Mouse (Mus musculus): ENCODE results near the gene Fto. TPM values are rescaled to one million over a fixed set of nuclear protein-coding genes. Genes with fewer than 3 reads are reported as not detected.

Fto gene
- total RNA-seq, 2 experiments from 2014 or later = 13.8 to 33.6 TPM

- no peak for ATAC-seq (ENCODE audit: poor library complexity, severe bottlenecking)
Observed at GRCm38 (mm10) chr8:91552635-91553034, 239.3 kb downstream of the Fto start.

DNA sequence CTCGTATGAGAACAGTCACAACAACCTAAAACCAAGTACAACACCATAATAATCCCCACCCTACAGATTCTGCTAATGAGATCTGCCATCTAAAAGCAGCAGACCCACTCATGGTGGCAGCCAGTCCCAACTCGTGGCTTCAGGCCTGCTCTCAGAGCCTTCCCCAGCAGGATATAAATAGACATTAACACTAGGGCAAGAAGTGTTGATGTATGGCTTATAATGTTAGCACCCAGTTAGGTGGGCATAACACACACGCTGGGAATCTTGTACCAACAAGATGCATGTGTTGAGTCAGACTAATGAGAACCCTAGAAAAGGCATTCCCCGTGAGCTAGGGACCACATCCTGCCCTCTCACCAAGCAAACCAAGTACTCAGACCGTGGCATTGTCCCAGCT is 240.1 kb downstream of the Fto start:
- ATAC-seq (ENCODE audit: poor library complexity, severe bottlenecking) = no peak

DNA sequence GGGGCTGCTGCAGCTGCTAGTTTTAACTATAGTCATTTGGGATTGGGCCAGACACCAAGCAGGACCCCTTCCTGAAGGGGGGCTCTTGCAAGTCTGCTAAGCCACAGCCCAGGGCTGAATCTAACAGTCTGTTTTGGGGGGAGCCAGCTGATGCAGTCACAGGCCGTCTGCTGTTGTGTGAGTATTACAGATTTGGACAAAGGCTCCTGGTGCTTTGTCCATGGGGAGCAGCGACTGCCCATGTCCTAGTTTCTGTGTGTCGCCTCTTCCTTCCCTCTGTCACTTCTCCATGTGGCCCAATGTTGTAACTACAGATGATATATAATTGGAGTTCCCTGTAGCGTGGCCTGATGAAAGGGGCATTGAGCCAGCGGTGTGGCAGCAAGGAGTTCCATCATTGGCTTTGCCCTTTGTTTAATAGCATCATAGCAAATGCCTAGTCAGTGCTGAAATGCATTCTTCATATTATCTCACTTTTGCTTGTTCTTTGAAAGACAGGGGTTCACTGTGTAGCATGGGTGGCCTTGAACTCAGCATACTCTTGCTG is 243.8 kb downstream of the Fto start:
- ATAC-seq (ENCODE audit: poor library complexity, severe bottlenecking) = no peak

DNA sequence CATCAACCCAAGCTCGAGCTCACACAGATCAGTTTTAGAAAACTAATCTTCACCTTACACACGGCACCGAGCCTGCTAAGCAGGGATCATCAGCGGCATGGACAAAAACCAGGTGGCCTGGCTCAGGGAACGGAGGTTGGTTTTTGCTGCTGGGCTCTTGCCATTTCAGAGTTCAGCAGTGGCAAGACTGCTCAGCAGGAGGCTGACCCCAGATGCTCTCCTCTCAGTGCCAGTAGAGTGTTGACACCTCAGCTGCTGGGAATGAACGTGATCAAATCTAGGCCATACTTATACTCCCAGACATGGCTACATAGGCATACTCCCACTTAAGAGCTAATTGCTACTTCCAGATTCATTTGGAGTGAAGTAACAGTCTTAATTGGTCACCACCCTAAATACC is 245.1 kb downstream of the Fto start:
- no peak for ATAC-seq (ENCODE audit: poor library complexity, severe bottlenecking)

GRCm38 (mm10) chr8:91560017-91560591 is 246.8 kb downstream of the Fto start:
- no peak for ATAC-seq (ENCODE audit: poor library complexity, severe bottlenecking)

DNA sequence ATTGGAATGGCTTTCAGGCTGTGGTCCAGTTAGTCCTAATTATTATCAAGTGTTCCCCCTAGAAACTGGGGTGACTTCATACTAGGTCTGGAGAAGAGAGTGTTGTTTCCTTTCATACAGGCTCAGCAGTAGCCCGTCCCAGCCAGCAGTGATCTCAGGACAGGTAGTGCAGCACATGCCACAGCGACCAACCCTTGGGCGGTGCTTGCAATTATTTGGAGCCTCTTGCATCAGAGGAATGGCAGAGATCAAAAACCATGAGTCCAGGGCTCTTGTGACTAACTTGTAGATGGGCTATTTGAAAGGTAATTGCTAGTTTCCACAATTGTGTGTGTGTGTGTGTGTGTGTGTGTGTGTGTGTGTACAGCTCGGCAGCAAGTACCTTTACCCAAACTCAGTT is 247.9 kb downstream of the Fto start:
- ATAC-seq (ENCODE audit: poor library complexity, severe bottlenecking) = no peak

DNA sequence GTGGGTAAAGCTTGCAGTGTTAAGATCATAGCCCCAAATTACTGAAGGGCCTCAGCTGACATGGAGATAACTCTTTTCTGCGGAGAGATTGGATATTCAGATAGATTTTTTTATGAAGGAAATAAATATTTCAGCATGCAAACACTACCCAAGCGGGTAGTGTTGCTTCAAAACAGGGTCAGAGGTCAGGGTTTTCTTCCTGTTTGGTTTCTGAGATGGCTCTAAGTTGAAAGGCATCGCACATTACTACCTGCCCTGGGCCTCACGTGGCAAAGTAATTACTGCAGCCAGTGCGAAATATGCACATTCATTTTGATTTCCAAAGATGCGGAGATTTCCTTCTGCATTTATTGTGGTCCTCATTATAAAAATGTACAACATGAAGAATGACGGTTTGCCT is 249.3 kb downstream of the Fto start:
- ATAC-seq (ENCODE audit: poor library complexity, severe bottlenecking) = 0 out of 2 replicates have a peak, but pooled peaks have one; percentile 43

GRCm38 (mm10) chr8:91563326-91563725 is 250.0 kb downstream of the Fto start:
- no peak for ATAC-seq (ENCODE audit: poor library complexity, severe bottlenecking)

DNA sequence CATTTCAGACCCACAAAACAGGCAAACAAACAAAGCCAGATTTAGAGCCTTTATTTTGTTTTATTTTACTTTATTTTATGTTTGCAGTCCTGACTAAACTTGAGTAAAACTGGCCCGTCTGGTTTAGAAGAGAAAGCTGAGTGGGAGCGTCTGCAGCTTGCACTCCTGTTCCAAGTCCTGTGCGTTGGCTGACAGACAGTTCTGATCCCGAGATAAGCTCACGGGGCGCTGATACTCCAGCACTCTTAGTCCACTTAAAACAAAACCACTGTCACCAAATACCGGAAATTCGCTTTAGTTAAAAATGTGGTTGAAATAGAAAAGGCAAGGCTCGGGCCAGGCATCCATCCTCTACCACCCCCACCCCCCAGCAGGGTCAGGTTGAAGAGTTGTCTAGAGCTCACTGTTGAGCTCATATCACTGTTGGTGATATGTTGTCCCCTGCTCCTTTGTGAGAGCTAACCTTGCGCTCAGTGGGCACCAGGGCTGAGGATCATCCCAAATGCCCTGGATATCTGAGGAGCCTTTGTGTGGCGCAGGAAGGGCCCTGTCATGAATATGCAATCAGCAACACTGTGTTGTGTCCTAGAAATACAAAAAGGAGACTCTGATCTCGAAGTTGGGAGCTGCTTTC is 252.7 kb downstream of the Fto start:
- ATAC-seq (ENCODE audit: poor library complexity, severe bottlenecking) = no peak

- ATAC-seq (ENCODE audit: poor library complexity, severe bottlenecking) = no peak
Observed at GRCm38 (mm10) chr8:91566503-91566869, 253.2 kb downstream of the Fto start.

GRCm38 (mm10) chr8:91569874-91570273 is 256.5 kb downstream of the Fto start:
- no peak for ATAC-seq (ENCODE audit: poor library complexity, severe bottlenecking)

GRCm38 (mm10) chr8:91570809-91571208 is 257.5 kb downstream of the Fto start:
- ATAC-seq (ENCODE audit: poor library complexity, severe bottlenecking) = no peak

- ATAC-seq (ENCODE audit: poor library complexity, severe bottlenecking) = no peak
Observed at GRCm38 (mm10) chr8:91571978-91572377, 258.7 kb downstream of the Fto start.

GRCm38 (mm10) chr8:91572630-91573029 is 259.3 kb downstream of the Fto start:
- ATAC-seq (ENCODE audit: poor library complexity, severe bottlenecking) = no peak

DNA sequence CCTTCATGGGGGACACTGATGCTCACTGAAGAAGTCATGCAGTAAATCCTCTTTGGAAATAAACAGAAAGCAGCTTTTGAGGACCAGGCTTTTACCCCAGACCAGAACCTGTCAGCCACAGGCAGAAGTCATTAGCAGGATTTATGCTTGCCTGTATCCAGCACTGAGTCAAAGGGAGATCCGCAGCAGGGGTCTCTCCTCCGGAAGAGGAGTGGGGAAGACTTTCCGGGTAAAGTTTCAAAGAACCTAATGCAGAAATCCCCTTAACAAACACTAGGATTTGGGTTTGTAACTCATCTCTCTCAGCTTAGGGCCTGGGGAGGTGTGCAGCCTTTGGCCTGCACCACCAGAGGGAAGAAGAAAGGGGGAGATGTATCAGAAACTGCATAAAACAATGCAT is 262.3 kb downstream of the Fto start:
- ATAC-seq (ENCODE audit: poor library complexity, severe bottlenecking) = no peak

DNA sequence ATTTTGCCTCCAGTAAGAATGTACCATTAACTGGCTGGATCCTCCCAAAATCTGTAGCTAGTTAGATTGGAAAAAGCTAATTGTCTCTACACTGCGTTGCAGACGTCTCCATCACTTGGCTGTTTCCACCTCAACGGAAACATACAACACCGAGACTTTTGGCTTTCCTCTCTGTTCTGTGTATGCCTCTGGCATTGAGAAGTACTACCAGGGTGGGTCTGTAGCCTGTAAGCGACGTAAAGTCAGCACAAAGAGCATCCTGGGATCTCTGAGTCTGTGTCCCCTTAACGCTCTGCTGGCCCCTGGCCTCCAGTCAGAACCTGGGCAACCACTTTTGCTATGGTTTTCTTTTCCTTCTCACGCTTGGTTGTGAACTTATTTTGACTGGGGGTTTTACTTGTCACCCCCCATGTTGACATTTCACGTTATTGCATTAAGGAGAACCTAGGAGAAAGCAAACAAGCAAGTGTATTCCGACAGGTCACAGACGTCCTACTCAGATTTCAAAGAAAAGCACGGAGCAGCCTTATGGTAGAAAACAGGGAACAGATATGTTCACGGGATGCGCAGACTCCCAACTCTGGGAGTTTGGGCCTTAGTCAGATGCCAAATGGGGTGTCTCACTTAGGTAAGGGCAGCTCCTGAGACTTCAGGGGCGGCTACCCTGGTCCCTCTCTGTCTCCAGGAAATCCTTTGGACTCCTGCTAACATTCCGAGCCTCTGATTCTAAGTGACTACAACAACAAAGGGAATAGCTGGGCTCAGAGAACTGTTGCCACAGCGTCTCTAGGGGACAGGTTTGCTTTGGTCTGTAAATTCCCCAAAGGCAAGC is 263.0 kb downstream of the Fto start:
- ATAC-seq (ENCODE audit: poor library complexity, severe bottlenecking) = no peak

DNA sequence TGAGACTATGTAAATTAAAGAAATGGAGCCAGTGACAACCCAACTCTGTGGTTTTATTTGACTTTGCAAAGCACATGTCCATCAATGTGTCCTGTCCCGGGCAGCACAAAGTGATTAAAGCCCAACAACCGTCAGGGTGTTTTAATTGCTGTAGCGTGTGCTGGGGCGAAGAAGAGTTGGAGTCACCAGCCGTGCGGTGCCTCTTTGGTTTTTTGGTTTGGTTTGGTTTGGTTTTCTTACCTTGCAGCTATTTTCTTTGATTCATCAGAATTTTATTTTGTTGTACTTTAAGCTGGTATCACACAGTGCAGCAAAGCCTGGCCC is 263.6 kb downstream of the Fto start:
- ATAC-seq (ENCODE audit: poor library complexity, severe bottlenecking) = no peak

DNA sequence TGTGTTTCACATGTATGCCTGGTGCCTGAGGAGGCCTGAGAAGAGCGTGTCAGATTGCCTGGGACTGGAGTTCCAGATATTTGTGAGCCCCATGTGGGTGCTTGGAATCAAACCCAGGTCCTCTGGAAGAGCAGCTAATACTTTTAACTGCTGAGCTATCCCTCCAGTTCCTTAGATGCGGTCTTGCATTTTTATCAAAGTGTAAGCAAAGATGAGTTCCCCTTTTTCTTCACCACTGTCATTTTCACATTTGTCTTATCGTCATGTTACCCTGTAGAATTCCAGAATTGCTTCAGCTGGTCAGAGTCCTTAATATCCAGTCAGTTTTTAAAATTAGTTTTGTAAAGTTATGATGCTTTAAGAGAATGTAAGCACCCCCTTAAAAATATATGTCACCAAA is 264.3 kb downstream of the Fto start:
- no peak for ATAC-seq (ENCODE audit: poor library complexity, severe bottlenecking)

DNA sequence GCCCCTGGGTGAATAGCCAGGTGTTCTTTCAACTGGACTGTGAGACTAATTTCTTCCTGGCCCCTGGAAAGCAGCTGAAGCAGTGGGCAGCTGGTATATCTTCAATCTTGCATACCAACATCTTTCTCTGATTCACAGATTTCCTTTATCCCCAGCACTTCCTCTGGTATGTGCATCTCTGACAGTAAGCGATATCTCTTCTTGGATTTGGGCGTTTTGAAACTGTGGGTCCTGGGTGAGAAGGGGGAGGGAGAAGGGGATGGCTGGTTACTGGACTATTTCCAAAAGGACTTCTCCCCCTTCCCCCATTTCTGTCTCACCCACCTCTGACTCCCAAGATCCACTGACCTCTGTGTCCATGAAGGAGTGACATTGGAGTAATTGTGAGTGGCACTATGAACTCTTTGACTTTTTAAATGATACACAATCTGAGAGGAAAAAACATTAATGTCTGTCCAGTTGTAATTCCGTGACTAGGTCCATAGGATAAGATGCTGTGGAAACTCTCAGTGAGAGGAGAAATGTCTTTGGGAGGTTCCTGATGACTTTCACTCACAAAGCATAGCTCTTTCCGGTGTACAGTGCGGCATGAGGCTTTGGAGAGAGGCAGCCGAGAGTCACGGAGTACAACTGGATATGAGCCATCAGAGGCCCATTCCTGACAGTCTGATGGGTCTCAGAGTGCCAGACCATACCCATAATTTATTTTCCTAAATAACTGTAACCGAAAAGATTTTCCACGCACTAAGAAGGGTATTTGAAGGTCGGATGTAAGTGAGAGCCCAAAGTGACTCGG is 271.5 kb downstream of the Fto start:
- ATAC-seq (ENCODE audit: poor library complexity, severe bottlenecking) = no peak

DNA sequence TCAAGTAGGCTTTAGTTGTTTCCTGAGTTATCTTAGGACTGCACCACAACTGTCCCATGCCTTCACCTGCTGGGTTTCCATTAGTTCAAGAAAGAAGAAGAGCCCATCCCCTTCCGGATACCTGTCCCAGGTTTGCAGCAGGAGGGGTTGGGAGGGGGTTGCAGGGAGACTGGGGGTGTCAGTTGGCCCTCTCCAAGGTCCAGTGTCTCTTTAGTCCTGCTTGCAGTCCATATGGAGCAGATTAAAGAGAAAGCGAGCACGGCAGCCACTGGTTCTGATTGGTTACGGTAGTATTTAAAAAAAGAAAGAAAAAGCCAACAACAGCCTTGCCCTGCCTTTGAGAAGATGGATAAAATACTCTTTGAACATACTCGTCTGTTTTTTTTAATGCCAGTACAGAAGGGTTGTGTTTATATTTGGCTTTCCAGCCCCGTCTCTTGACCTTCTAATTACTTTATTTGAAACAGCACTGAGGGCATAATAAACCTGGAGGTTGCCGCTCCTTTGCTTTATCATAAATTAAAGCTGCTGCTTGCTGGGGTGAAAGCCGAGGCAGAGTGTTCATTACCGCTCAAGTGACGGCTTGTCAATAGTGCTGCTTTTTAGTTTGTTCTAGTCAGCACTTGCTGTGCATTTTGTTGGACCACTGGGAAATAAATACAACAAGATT is 279.2 kb downstream of the Fto start:
- no peak for ATAC-seq (ENCODE audit: poor library complexity, severe bottlenecking)

Measured in megakaryocyte, adult 5-6 weeks (primary cell).